Mouse (Mus musculus) retina, postnatal 1 day (tissue): ENCODE results near the gene Ctss.
A peak's percentile ranks its signal among the peaks of the same experiment; 100 is the strongest.

Experiments
- DNase-seq: peaks from one replicate; pipeline ENCODE4 v3.0.0-alpha.2; 2012

Gene Ctss

GRCm38 (mm10) chr3:95526622-95527211 is at the start of gene Ctss:
Gene Ctss, plus strand, starts transcription at chr3:95526786.
- DNase-seq, result no peak

GRCm38 (mm10) chr3:95478966-95479365 is 47.6 kb upstream of the Ctss start:
- no peak for DNase-seq

- DNase-seq, result no peak
Observed at GRCm38 (mm10) chr3:95486421-95486820, 40.2 kb upstream of the Ctss start.

GRCm38 (mm10) chr3:95488679-95489078 is 37.9 kb upstream of the Ctss start:
- DNase-seq, result no peak

GRCm38 (mm10) chr3:95490238-95490637 is 36.3 kb upstream of the Ctss start:
- DNase-seq, result no peak

GRCm38 (mm10) chr3:95494342-95494741 is 32.2 kb upstream of the Ctss start:
- peak; percentile 38 for DNase-seq

- no peak for DNase-seq
Observed at GRCm38 (mm10) chr3:95498229-95498628, 28.4 kb upstream of the Ctss start.

GRCm38 (mm10) chr3:95499024-95499423 is 27.6 kb upstream of the Ctss start, which contains the start of gene Ctsk:
Gene Ctsk, plus strand, starts transcription at chr3:95499256.
- no peak for DNase-seq

GRCm38 (mm10) chr3:95499496-95500140 is 27.0 kb upstream of the Ctss start:
- DNase-seq, result no peak

GRCm38 (mm10) chr3:95502312-95502711 is 24.3 kb upstream of the Ctss start:
- DNase-seq, result peak; percentile 26

GRCm38 (mm10) chr3:95509348-95509747 is 17.2 kb upstream of the Ctss start:
- DNase-seq, result no peak

GRCm38 (mm10) chr3:95511611-95512180 is 14.9 kb upstream of the Ctss start:
- DNase-seq, result no peak

- DNase-seq, result no peak
Observed at GRCm38 (mm10) chr3:95516614-95517041, 10.0 kb upstream of the Ctss start.

GRCm38 (mm10) chr3:95517493-95517898 is 9.1 kb upstream of the Ctss start:
- DNase-seq, result peak; percentile 88

- no peak for DNase-seq
Observed at GRCm38 (mm10) chr3:95518891-95519290, 7.7 kb upstream of the Ctss start.

GRCm38 (mm10) chr3:95519315-95519714 is 7.3 kb upstream of the Ctss start:
- DNase-seq, result no peak

GRCm38 (mm10) chr3:95520100-95520499 is 6.5 kb upstream of the Ctss start:
- no peak for DNase-seq

- DNase-seq, result no peak
Observed at GRCm38 (mm10) chr3:95521168-95521567, 5.4 kb upstream of the Ctss start.

GRCm38 (mm10) chr3:95523662-95524061 is 2.9 kb upstream of the Ctss start:
- DNase-seq, result no peak

GRCm38 (mm10) chr3:95524673-95525072 is 1.9 kb upstream of the Ctss start:
- DNase-seq, result no peak

GRCm38 (mm10) chr3:95526111-95526510 is 475 bp upstream of the Ctss start:
- DNase-seq, result no peak

GRCm38 (mm10) chr3:95529814-95530213 is 3.2 kb downstream of the Ctss start:
- DNase-seq, result no peak

GRCm38 (mm10) chr3:95531025-95531424 is 4.4 kb downstream of the Ctss start:
- DNase-seq, result no peak

GRCm38 (mm10) chr3:95533364-95533763 is 6.8 kb downstream of the Ctss start:
- no peak for DNase-seq
